Mouse (Mus musculus) layer of hippocampus, adult 2 months (tissue): ENCODE data around the gene Col9a3. TPM values are rescaled to one million over a fixed set of nuclear protein-coding genes. Genes with fewer than 3 reads are reported as not detected.

Experiments used
- DNase-seq, 2 experiments: peaks; one replicate each; pipeline ENCODE4 v3.0.0; 2022; ENCODE audit warnings: low spot score in 2 of 2
- H3K27ac ChIP-seq: fragments of 200-600 bp; 2 replicates; pipeline ENCODE4 v1.8.1; 2022
- H3K4me3 ChIP-seq: fragments of 200-600 bp; 2 replicates; pipeline ENCODE4 v1.8.1; 2022; ENCODE audit warnings: mild to moderate bottlenecking
- CTCF ChIP-seq: fragments of 200-600 bp; conservative IDR thresholded peaks from 2 replicates; pipeline ENCODE4 v1.8.1; 2022; ENCODE audit warnings: antibody characterized with exemption, mild to moderate bottlenecking, moderate library complexity
- long read RNA-seq, 2 experiments: library from polyadenylated mRNA; stranded (forward); transcript quantifications; one replicate each; pipeline ENCODE4 v2.0.0; 2021; ENCODE audit warnings: borderline mapping rate in 2 of 2
- total RNA-seq, 2 experiments: library from RNA; stranded (reverse); gene quantifications; 2 replicates each; pipeline ENCODE4 v1.2.3; 2021

Col9a3 gene
- total RNA-seq = 10 to 100 TPM in 1 of 2 experiments, 1 to 10 TPM in 1; 6.8 to 10.4 TPM
- long read RNA-seq, experiment 1, partial matches to known transcripts = 2 of 7 reads
- long read RNA-seq, experiment 1, other reads (novel, unspliced or antisense) = 2 of 7 reads
- long read RNA-seq, experiment 2, partial matches to known transcripts = 1 of 5 reads
- long read RNA-seq, experiment 2, other reads (novel, unspliced or antisense) = 1 of 5 reads

GRCm38 (mm10) chr2:180597490-180597889 lies at the start of gene Col9a3:
Gene Col9a3 (plus strand): TSS chr2:180597790.
- Histone ChIP-seq H3K4me3 (peak within 1 kb of the TSS; percentile 31; the same call in 1 of the 2 replicates), H3K27ac (peak within 1 kb of the TSS; percentile 70)
- DNase-seq = no peak
- TF ChIP-seq CTCF = no peak

DNA sequence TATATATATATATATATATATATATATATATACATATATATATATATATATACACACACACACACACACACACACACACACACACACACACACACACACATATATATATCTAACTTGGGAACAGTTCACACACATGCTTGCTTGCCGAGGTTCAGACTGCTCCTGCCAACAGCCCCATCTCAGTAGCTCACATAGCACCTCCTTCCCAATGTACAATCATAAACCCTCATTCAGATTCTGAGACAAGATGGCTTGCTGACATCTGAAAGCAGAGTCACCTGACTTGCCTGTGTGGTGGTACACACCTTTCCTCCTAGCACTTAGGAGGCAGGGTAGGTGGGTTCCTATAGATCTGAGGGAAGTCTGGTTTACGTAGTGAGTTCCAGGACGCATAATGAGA lies 45.2 kb upstream of the Col9a3 start:
- TF ChIP-seq CTCF = no peak
- H3K4me3 ChIP-seq = no peak overlapping the region
- no peak overlapping the region for H3K27ac ChIP-seq
- DNase-seq = no peak

DNA sequence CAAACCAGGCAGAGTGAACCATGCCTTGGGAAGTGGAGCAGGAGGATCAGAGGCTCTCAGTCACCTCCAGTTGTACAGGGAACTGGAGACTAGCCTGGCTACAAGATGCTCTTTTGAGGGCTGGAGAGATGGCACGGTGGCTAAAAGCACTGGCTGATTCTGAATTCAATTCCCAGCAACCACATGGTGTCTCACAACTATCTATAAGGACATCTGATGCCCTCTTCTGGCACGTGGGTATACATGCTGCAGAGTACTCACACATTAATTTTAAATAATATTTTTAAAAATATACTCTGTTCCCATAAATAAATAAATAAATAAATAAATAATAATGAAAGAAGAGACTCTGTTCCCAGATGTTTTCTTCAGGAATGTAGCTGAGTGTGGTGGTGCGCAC lies 42.4 kb upstream of the Col9a3 start:
- Histone ChIP-seq H3K27ac (no peak overlapping the region), H3K4me3 (no peak overlapping the region)
- peak; percentile 63 for TF ChIP-seq CTCF
- DNase-seq = no peak

GRCm38 (mm10) chr2:180556470-180556869 lies 41.1 kb upstream of the Col9a3 start:
- TF ChIP-seq CTCF = no peak
- no peak for DNase-seq

DNA sequence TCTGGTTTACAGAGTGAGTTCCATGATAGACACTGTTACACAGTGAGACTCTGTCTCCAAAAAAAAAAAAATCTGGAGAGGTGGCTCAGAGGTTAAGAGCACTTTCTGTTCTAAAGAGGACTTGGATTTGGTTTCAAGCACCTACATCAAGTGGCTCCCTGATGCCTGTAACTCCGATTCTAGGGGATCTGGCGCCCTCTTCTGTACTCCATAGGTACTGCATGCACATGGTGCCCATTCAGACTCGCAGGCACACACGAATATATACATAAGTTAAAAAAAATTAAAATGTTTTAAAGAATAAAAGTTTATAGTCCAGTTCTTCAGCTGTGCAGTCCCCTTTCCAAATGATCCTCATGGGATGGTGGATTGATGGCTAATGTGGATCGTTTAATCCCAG lies 37.3 kb upstream of the Col9a3 start:
- Histone ChIP-seq H3K4me3 (no peak overlapping the region), H3K27ac (no peak overlapping the region)
- no peak for DNase-seq
- peak; percentile 75 for TF ChIP-seq CTCF

More at GRCm38 (mm10) chr2:180556470-180556869, 41.1 kb upstream of the Col9a3 start:
- H3K27ac ChIP-seq = no peak overlapping the region
- H3K4me3 ChIP-seq = no peak overlapping the region

GRCm38 (mm10) chr2:180562146-180562545 lies 35.4 kb upstream of the Col9a3 start:
- no peak overlapping the region for H3K4me3 ChIP-seq
- peak; percentile 14; the same call in 1 of the 2 replicates for TF ChIP-seq CTCF

DNA sequence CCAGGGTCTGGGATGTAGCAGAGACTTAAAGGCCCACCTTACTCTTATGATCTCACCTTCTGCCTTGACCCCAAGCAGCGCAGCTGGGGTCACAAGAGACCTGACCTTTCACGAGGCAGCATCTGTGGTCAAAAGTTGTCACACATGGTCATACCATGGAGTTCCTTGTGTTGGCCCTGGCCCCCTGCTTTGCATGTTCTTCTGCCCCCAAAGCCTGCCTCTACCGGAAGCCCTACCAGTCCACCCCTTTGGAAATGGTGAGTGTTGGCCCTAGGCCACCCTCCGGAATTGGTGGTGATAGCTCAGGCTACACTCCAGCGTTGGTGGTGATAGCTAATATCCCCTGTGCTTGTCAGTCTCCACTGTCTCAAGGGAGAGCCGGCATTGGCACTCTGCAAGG lies 34.3 kb upstream of the Col9a3 start:
- H3K27ac ChIP-seq = peak overlapping the region; percentile 49
- TF ChIP-seq CTCF = no peak
- no peak for DNase-seq
- H3K4me3 ChIP-seq = no peak overlapping the region

More at GRCm38 (mm10) chr2:180562146-180562545, 35.4 kb upstream of the Col9a3 start:
- no peak overlapping the region for H3K27ac ChIP-seq
- DNase-seq = no peak

GRCm38 (mm10) chr2:180563841-180564240 lies 33.7 kb upstream of the Col9a3 start:
- no peak for TF ChIP-seq CTCF
- Histone ChIP-seq H3K27ac (peak overlapping the region; percentile 49), H3K4me3 (no peak overlapping the region)
- DNase-seq = peak in 1 of 2 experiments; percentile 43

DNA sequence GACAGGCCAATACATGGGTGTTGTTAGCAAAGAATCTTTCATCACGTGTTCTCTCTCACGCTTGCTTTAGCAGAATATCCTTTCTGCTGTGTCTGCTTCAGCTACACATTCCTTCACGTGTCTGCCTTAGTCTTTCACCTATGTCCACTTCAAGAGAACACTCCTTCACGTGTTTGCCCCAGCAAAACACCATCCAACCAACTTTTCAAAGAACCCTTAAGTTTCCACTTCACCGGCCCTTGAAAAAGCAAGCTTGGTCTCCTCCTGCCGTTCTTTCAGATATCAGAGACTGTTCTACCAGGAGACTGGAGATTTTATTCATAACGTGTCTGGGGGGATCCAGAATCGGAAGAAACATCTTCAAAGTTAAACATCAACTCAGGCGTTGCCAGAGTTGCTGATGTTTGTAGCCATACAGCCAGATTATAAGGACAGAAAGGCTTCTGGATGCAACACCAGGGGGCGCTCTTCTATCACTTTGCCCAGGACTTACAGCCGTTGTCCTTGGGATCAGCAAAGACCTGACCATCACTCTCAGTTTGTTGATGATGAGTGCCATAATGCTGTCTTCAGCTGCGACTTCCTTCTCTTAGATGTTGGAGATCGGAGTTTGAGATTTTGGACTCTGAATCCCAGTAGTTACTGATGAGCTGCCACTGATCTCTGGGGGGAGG lies 31.2 kb upstream of the Col9a3 start:
- no peak overlapping the region for H3K4me3 ChIP-seq
- peak; percentile 79 for TF ChIP-seq CTCF
- H3K27ac ChIP-seq = no peak overlapping the region
- peak in 1 of 2 experiments; percentile 34 for DNase-seq

- Histone ChIP-seq H3K4me3 (no peak overlapping the region), H3K27ac (peak overlapping the region; percentile 57)
- no peak for TF ChIP-seq CTCF
- peak; percentile 40 to 54 for DNase-seq
These were observed 28.5 kb upstream of the Col9a3 start for GRCm38 (mm10) chr2:180569028-180569643.

- DNase-seq = no peak
- Histone ChIP-seq H3K27ac (no peak overlapping the region), H3K4me3 (no peak overlapping the region)
- no peak for TF ChIP-seq CTCF
These were observed 21.1 kb upstream of the Col9a3 start for GRCm38 (mm10) chr2:180576482-180576881.

DNA sequence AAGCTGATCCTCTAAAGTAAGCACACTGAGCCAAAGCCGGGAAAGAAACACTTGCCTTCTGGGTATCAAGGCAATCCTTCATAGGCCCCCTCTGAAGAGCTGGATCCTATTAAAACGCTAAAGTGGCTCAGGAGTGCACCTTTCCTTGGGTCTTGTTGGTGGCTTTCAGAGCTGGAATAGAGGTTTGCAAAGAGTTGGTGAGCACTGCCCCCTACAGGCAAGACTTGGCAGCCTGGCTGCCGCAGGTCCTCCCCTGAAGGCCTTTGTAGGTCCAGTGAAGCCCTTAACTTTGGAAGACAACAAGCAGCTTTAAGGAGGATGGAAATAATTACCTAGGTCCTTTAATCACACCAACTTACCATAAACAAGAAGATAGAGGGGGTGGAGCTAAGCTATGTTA lies 18.9 kb upstream of the Col9a3 start:
- TF ChIP-seq CTCF = peak; percentile 96
- Histone ChIP-seq H3K4me3 (no peak overlapping the region), H3K27ac (no peak overlapping the region)
- peak; percentile 51 to 82 for DNase-seq

- DNase-seq = no peak
- H3K27ac ChIP-seq = peak within 1 kb of the TSS; percentile 28; the same call in 1 of the 2 replicates
- no peak for TF ChIP-seq CTCF
- no peak within 1 kb of the TSS for H3K4me3 ChIP-seq
These were observed 16.6 kb upstream of the Col9a3 start, which contains the start of gene Mrgbp for GRCm38 (mm10) chr2:180581002-180581401. Gene Mrgbp (plus strand): TSS chr2:180581304.
